Mouse (Mus musculus) ZHBTc4 (cell line): ENCODE data around the gene Clns1a.

Experiments used
- DNase-seq: peaks from one replicate; pipeline ENCODE4 v3.0.0-alpha.2; 2011; ENCODE audit warnings: low read depth, low spot score

Gene Clns1a

DNA sequence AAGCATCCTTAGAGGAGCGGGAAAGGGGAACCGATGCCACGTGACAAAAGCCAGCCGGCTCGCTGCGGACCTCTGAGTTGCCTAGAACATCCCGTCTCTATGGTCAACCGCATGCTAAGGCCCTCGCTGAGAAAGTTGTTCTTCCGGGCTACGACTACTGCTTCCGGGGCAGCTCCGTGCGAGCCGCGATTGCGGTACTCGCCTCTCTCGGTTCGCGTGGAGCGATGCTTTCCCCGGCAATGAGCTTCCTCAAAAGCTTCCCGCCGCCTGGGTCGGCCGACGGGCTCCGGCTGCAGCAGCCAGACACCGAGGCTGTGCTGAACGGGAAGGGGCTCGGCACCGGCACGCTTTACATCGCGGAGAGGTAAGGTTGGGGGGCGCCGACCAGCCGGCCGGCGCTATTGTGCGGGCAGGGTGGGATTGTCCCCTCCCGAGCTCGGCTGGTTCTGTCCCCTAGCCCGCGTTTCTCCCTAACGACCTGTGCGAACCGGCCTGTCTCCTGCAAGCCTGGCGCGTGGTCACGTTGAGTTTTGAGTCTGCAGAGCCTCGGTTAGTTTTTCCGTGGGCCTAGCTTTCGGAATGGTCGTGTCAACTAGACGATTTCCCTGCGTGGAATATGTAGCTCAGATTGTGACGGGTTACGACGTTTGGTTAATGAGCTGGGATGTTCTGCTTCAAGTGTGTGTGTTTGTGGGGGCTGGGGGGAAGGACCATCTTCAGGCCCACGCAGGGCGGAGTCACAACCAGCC is at the start of gene Clns1a:
TSS of gene Clns1a (plus strand) at position 129 of the 749 bp plus-strand sequence.
- peak; percentile 95 for DNase-seq

DNA sequence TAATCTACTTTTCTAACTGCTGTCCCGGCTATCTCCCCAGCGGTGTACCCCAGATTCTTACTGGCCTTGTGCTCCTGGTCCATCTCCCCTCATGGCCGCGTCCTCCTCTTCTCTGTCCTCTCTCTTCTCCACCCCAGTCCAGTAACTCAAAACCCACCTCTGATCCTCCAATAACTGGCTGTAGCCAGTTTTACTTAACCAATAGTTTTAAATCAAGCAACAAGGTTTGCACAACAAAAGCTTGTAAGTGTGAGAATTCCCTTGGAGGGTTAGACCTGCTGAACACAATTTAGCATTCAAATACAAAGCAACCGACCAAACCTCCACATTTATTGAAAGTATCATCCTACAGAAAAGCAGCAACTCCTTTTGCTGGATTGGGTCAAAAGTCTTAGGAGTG is 48.8 kb upstream of the Clns1a start:
- peak; percentile 74 for DNase-seq

DNA sequence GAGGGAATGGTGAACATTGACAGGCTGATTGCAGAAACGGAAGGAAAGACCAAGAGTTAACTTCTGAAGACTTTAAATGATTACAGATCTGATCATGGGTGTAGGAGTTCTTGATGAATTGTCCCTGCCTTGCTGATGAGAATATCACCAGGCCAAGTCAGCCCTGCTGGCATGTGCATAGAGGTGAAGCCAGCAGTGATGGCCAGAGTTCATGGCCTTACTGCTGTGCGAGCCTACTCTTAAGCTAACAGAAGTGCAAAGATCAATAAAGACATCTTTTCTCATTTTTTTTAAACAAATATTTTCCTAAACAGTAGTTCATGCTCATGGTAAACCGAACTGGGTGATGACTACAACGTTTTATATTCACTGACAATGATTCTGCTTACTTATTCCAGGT is 45.7 kb upstream of the Clns1a start:
- no peak for DNase-seq

DNA sequence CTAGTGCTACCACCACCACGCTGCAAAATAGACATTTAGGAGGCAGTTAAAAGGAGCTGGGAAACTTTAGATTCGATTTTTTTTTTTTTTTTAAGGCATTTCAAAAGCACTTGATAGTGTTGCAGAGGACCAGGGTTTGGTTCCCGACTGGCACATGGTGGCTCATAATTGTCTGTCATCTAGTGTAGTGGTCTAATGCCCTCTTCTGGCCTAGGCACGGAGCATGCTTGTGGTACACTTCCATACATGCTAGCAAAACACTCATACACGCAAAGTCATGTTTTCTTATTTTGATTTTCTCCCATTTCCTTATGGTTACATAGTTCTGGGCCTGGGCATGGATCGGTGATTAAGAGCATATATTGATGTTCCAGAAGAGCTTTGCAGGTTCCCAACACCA is 40.3 kb upstream of the Clns1a start:
- DNase-seq = no peak

GRCm38 (mm10) chr7:97661634-97662033 is 34.8 kb upstream of the Clns1a start:
- no peak for DNase-seq

- peak; percentile 35 for DNase-seq
Observed at GRCm38 (mm10) chr7:97679239-97679638, 17.2 kb upstream of the Clns1a start.

DNA sequence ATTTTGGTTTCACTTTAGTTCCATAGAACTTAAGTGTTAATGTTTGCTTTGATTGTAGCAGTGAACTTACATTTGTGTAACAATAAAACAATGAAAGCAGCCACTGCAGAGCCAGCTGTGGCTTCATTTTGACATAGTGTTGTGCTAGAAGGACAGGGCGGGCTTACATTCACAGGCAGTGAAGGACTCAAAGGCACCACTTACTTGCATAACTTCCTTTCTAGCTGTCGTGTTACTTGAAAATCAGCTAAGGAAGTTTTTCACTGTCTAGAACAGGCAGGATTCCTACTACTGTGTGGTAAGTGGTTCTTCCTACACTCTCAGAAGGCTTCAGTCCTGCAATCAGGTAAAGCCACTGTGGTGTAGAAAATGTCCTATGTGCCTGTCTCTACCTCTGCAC is 8.6 kb upstream of the Clns1a start:
- no peak for DNase-seq

- DNase-seq = no peak
Observed at GRCm38 (mm10) chr7:97695441-97695840, 993 bp upstream of the Clns1a start.

GRCm38 (mm10) chr7:97696133-97696505 is 315 bp upstream of the Clns1a start:
- DNase-seq = no peak

- no peak for DNase-seq
Observed at GRCm38 (mm10) chr7:97700173-97700572, 3.7 kb downstream of the Clns1a start.

DNA sequence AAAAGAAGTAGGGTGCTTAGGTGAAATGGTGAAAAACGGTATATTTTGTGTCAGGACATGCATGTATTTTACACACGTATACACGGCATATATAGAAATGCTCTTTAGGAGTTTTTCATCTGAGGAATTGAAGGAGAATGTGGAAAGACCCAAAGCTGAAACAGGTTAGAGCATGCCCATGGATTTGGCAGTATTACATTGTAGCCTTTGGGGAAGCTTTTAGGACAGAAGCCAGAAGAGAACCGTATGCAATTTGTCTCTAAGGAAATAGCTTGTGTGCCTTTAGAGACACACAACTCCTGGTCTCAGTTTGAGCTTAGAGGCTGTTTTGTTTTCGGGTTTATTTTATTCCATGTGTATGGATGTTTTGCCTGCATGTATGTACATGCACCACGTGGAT is 4.7 kb downstream of the Clns1a start:
- no peak for DNase-seq

DNA sequence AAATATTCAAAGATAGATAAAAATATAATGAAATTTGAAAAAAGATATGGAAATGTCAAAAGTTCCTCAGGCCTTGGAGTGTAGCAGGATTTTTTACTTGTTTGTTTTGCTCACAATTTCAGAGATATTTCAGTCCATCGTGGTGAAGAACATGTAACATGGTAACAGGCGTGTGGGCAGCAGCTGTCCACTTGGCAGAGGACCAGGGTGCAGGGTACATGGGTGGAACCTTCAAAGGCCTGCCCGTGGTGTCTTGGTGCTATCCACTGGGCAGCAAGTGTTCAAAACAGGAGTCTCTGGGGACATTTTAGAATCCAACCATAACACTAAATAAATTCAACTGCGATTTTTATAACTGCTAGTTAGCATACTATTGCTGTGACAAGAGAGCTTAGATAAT is 10.7 kb downstream of the Clns1a start:
- no peak for DNase-seq

DNA sequence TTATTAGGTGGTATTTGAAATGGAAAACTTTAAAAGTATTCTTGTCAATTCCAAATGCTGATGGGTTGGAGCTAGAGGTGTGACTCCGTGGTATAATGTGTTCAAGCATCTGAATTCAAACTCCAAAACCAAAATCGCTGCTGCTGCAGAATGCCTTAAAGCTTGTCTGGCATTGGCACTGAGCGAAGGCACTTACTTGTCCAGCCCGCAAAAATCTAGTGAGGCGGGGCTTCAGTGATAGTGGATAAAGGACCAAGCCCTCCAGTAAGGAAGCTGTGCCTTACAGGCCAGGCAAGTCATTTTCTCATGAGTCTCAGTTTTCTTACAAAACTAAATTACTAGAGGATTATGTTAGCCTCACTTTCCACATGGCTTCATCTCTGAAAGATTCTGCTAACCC is 11.4 kb downstream of the Clns1a start:
- no peak for DNase-seq

DNA sequence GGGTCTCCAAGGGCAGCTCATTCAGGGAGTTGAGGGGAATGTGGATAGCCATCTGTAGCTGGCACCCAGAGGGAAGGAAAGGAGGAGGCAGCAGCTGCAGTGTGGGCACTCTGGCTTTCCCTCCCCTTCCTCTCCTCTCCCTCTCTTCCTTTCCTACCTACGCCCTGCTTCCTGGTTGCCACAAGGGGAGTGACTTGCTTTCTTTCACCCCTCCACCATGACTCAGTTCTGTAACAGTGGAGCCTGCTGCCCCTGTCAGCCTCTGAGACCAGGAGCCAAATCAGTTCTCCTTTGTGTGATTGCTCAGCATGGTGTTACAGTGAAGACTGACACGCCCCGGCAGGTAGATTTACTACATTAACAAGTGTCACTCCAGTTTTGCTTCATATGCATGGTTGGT is 12.8 kb downstream of the Clns1a start:
- DNase-seq = peak; percentile 36

DNA sequence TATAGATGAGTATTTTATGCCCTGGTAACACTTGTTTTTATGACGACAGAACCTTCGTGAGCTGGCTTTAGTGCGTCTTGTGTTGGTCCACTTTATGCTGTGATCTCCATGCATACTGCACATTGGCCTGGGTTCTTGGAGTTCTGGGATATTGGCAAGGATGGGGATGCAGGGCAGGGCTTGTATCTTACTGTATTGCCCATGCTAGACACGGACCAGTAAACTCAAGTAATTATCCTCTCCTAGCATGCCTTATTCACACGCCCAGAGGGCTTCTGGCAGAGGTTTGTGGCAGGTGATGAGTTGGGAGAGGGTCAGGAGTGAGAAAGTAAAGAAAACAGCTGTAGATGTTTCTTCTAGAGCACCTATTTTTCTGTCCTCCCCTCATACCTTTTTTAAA is 18.2 kb downstream of the Clns1a start:
- no peak for DNase-seq

DNA sequence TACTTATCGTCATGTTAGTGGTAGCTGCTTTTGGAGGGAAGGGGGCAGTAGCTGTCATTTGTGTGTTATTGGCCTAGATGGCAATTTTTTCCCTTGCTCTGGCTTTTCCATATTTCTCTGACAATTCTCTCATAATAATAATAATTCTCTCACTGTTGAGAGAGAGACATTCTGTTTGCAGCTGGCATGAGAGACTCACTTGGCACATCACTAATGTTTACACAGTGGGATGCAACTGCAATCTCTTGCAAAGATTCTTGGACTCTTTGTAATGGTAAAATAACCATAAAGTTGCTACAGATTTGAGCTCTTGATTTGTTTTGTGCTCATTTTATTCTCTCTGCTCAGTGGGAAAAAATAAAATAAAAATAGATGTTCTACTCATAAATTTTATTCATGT is 20.9 kb downstream of the Clns1a start:
- no peak for DNase-seq

DNA sequence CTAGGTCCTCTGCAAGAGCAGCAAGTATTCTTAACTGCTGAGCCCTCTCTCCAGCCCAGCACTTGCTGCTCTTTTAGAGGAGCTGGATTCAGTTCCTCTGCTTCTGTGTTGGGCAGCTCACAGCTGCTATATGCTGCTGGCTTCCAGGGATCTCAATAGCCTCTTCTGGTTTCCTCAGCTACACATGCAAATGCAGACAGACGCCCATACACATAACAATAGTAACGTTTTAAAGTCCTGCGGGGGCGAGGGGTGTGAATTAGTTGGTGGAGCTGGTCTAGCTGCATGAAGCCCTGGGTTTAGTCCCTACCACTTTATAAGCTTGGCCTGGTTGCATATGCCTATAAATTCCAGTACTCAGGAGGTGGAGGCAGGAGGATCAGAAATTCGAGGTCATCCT is 22.6 kb downstream of the Clns1a start:
- peak; percentile 89 for DNase-seq

- DNase-seq = peak; percentile 64
Observed at GRCm38 (mm10) chr7:97720109-97720508, 23.7 kb downstream of the Clns1a start.

GRCm38 (mm10) chr7:97722278-97722918 is 26.0 kb downstream of the Clns1a start:
- no peak for DNase-seq

- DNase-seq = no peak
Observed at GRCm38 (mm10) chr7:97723646-97724538, 27.5 kb downstream of the Clns1a start.

DNA sequence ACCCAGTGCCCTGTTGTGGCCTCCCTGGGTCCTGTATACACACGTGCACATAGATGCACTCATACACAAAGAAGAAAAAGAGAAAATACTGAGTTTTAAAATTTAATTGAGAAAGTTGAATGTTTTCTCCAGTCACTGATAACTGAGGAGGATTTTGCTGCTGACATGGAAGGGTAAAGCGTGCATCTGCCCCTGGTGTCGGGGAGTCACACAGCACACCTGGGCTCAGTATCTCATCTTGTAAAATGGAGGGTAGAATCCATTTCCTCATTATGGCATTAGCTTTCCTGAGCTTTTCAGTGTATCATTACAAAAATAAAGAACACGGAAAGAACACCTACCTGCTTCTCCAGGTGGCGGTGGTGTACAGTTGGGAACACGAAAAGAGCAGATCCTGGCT is 29.0 kb downstream of the Clns1a start:
- DNase-seq = no peak

DNA sequence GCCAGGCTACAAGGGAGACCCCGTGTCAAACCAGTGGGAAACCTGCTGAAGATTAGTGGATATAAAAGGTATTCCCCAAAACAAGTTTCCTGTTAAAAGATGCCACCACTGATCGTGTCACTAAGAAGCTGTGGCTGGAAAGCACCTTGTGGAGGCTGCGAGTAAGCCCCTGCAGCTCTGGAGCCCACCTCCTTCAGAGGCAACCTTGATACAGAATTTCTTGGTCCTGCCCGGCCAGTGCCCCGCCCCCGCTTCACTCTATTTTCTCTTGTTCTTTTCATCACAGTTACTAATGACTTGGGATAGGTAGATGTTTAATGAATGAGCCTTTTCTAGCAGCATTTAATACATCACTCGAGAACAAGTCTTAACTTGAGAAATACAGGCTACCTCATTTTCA is 29.6 kb downstream of the Clns1a start:
- no peak for DNase-seq
